Mouse (Mus musculus) cerebellum, postnatal 10 days (tissue): ENCODE data around the gene Gm20388.

ENCODE experiments used
- DNase-seq, 2 experiments: peaks; one replicate each; pipeline ENCODE4 v3.0.0; 2021; ENCODE audit warnings: mixed read lengths in 2 of 2

Gm20388 gene

DNA sequence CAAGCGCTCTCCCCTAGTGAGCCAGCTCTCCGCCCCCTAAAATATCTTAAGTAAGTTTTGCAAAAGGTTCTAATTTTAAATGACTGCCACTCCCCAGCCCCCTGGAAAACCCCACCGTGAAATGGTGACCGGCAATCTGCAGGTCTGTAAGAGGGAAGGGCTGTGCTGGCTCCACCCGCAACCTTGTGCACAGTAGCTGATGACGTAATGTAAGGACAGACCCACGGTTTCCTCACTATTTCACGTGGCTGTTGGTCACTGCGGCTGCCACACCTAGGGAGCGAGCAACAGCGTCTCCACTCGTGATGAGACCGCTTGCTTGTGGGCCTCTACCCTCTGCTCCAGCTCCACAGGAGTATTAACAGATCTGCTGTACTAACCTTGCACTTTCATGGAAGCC is 1895.5 kb downstream of the Gm20388 start:
- DNase-seq: no peak

DNA sequence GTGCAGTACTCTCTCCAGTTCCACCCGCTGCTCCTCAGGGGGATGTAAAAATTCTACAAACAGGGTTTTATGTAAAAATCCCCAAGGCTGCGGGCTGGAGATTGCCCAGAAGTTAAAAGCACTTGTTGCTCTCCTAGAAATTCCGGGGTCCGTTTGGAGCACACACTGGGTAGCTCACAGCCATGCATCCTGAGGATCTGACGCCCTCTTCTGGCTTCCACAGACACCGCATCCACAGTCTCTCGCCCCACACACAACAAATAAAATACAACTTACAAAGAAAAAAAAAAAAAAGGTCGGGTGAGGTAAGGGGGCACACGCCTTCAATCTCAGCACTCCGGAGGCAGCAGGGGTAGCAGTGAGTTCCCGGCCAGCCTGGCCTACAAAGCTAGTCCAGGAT is 1897.4 kb downstream of the Gm20388 start:
- DNase-seq: no peak

DNA sequence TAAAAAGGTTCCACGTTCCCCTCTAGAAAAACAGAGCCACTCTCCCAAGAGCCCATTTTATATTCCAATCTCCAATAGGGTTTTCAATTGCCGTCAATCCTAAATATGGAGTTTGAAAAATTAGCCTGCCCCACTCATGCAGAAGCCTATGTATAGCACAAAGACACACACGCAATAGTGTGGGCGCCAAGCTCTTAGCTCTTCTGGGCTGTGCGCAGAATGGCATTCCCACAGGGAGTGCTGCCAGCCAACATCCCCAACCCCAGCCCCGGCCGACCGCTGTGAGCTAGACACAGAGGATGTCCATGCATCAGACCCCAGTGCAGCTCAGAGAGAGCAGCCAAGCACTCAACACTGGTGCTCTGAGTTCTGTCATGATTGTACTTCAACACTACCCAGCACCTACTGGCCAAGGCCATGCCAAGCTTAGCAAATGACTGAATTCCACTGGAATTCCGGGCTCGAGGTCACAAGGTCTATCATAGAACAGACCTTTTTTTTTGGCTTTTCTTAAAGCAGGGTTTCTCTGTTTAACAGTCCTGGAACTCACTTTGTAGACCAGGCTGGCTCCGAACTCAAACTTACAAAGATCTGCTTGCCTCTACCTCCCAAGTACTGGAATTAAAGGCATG is 1899.0 kb downstream of the Gm20388 start:
- no peak for DNase-seq

DNA sequence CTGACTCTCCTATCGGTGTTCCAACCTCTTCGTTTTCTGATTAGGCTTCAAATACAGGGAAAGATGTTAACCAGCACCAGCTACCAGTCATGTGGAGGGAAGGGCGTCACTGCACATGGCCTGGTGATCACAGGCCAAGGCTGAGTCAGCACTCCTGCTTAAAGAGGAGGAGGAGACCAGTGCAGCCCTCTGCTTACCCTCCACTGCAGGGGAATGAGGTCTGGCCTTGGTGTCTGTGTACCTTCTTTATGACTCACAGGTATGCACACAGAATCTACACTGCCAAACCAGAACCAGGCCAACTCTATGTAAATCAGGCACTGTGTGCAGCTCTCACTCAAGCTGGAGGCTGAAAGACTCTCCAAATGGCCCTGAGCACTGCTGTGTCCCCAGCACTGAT is 1900.9 kb downstream of the Gm20388 start:
- DNase-seq: no peak

DNA sequence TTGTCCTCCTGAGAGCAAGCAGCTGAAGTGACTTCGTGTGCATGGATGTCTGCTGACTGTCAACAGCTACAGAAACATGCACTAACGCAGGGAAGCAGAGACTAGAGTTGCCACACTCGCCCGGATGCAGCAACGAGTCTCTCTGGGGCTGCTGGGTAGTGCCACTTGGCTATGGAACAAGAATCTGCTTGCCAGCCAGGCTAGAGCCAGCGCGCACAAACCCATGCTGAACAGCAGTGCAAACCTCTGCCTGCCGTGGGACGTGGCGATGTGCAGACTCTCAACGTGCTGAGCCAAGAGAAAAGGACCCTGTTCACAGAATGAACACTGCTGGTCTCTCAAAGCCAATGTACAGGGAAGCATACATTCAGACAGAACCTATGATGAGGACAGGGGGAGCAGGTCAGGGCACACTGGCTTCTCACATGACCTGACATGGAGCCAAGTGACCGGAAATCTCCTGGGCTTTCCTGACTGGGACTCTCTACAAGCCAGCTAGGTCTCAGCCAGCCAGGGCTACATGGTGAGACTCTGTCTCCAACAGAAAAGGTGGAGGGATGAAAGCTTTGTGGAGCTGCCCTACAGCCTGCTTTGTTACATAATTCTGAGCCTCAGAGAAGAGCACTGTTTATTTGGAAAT is 1901.4 kb downstream of the Gm20388 start:
- DNase-seq: no peak

DNA sequence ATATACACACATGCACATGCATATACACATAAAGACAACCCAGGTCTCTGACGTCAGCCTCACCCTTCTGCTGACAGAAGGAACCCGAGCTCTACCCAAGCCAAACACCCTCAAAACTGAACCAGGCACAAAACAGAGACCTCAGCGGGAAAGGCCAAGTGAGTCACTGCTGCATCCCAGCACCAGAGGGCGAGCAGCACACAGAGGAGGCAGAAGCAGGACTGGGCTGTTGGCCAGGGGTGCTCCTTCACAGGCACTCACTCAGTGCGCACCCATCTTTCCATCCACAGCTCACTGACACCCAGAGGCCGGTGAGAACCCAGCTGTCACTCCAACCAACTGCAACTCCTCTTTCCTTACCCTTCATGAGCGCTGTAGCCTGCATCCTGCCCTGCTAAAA is 1907.6 kb downstream of the Gm20388 start:
- no peak for DNase-seq

DNA sequence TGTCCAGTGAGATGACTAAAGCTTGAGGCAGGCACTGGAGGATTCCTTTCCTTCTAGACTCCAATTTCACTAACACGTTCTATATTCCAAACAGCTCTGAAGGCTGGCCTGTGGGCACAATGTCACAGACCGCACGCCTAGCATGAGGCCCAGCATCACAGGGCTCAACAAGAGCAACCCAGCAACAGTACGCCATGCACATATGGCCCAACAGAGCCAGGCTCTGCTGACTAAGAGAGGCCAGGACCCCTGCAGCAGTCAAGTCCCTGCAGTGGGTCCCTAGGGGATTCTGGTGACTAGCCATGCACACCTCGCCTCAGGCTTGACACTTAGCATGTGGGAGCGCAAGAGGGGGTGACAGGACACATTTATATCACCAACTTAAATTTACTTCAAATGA is 1910.2 kb downstream of the Gm20388 start:
- DNase-seq: no peak

DNA sequence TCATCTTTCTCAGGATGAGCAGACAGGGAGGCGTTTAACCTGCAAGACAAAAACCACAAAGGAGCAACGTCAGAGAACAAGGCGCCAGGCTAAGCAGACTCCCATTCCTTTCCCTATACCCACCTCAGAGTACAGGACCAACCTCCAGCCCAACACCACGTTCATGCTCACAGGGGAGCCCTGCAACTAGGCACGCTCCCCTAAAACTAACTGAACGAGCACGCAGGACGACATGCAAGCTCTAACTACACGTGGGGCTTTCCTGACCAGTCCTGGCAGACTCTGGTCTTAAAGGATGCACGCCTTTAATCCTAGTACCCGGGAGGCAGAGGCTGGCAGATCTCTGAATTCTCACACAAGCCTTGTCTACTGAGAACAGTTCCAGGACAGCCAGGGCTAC is 1910.7 kb downstream of the Gm20388 start:
- no peak for DNase-seq

DNA sequence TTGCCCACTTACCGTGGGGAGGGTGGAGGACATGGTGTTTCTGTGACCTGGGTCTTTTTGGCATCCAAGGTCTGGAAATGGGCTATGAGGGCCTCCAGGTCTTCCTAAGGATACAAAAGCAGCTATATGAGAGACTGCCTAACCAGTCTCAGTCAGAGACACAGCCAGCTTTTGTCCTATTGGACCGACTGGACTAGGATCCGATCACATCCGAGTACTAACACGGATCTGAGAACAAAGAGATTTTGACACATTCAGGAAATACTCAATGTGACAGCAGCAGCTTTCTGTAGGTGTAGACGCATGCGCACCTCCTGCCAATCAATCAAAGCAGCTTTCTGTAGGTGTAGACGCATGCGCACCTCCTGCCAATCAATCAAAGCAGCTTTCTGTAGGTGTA is 1911.1 kb downstream of the Gm20388 start:
- no peak for DNase-seq

DNA sequence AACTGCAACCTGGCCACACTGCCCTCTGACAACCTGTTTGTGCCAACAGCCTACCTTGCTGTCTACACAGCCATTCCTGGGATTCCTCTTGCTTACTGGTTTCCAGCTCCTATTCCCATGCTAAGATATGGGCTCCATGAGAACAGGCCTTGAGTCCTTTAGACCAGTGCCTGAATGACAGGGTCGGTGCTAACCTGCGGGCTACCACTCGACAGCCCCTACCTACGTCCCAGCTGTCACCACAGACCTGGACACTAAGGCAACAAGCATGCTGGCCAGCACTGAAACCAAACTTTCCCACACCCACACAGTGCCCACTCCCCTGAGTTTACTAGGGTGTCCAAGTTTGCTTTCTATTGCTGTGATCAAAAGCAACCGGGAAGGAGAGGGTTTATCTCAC is 1917.1 kb downstream of the Gm20388 start:
- no peak for DNase-seq

DNA sequence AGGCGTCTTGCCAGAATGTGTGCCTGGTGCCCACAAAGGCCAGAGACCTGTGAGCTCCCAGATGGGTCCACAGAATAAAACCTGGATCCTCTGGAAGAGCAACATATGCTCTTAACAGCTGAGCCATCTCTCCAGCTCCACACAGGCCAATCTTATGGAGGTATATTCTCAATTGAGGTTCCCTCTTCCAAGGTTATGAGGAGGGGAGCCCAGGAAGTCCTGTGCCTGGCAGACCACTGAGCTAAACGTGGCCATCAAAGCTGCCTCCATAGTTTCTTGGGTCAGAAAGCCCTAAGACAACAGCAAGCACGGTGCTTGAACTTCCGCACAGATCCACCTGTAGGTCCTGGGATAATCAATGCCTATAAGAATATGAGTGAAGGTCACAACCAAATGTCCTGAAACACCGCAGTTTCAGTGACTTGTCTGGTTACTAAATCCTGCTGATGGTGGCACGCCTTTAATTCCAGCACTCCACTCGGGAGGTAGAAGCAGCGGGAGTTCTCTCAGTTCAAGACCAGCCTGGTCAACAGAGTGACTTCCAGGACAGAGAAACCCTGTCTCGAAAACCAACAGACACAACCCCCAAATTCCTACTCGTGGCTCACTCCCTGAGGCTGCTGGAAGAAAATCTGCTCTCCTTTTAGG is 1917.9 kb downstream of the Gm20388 start:
- DNase-seq: no peak

DNA sequence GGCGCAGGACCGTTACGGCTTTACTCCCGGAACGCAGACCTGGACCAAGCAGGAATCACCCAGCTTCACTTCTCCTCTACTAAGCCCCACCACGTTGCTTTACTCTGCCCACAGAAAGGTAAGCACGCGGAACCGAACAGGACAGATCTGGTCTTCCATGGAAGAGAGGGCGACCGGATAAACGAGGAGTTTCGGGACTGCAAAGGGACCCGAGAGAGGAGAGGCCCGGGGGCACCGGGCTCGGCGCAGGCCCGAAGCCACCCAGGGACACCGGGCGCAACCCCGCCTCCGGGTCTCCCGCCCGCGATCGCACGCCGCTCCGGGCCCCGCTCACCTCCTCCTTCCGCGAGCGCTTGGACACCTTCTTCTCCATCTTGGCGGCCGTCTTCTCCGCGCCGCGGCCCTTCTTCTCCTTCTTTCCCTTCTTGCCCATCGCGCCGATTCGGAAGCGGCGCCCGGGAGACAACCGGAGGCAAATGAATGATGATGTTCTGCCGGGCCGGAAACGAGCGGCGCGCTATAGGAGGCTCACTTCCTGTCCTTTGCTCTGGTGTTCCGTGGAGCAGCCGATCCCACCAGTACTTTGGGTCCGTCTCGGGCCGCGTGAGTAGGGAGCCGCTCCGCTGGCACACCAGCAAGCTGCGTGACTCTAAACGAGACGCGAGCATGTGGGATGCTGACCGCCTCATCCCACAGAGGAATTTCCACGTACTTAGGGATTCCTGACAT is 1918.6 kb downstream of the Gm20388 start, which contains the start of gene Klhdc4:
TSS of gene Klhdc4 (minus strand) at position 522 of the 729 bp plus-strand sequence.
- peak; percentile 90 to 92 for DNase-seq

DNA sequence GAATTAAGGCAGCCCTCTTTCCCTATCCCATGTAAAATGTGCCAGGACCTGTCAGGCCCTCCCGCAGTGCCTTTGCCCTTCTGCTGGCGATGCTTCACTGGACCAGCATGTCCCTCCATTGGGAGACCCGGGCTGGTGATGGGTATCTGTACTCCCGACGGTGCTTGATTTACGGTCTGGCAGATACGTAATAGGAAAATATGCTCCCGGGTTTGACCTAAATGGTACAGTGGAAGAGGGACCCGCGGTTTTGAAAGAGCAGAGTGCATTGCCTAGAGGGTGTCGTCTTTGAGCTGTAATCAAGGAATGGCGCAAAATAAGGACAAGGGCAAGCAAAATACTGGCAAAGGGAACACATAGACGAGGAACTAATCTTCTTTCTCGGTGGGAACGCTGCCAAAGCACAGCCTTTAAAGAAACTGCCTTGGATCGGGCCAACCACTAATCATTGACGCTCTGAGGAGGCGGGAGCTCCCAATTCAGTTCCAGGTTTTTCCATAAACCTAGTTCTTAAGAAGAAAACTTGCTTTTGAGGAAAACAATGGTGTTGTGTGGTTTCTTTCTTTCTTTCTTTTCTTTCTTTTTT is 1919.2 kb downstream of the Gm20388 start:
- no peak for DNase-seq

DNA sequence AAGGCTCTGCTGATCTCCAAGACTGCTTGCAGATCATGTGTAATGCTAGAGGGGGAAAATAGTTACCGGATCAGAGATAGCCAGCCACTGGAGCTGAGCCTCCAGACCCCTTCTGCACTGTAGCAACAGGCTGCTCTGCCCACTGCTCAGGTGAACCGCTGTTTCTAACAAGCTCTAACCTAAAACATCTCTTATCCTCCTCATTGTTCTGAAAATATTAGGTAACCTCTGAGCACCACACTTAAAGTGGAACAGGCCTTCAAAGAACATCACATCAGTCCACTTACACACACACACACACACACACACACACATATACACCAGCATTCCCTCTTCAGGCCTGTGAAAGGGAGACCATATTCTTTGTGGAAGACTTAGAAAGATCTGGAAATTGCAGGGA is 1921.4 kb downstream of the Gm20388 start:
- no peak for DNase-seq

DNA sequence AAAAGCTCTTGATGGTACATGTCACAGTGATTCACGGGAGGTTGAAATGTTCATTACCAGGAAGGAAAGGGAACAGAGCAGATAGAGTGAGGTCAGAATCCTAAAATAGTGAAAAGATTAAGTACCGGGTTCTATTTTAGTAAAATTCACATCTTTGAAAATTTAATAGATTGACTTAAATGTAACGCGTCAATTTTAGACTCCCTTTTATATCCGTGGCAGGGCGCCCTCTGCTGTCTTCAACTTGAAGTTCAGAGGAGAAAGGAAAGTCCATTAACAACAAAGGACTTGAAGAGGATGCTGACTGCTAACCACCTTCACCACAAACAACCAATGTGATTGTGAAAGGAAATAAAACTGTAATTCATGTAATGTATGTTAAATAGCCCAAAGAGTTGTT is 1921.9 kb downstream of the Gm20388 start:
- peak; percentile 88 for DNase-seq

DNA sequence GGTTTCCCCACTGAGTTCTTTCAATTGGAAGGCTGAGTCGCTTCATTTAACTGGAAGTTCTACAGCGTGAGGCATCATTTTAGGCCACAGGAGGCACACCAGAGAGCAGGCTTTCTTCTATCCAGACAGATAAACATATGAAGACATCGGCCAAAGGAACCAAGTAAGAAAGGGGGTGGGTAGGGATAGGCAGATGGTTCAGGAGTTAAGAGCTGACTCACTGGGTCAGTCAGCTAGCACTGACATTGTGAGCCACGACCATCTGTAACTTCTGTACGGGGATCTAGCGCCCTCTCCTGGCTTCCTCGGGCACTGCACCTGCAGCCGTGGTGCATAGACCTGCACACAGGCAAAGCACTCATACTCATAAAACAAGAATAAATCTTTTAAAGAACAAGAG is 1930.6 kb downstream of the Gm20388 start:
- DNase-seq: peak; percentile 93 to 96

DNA sequence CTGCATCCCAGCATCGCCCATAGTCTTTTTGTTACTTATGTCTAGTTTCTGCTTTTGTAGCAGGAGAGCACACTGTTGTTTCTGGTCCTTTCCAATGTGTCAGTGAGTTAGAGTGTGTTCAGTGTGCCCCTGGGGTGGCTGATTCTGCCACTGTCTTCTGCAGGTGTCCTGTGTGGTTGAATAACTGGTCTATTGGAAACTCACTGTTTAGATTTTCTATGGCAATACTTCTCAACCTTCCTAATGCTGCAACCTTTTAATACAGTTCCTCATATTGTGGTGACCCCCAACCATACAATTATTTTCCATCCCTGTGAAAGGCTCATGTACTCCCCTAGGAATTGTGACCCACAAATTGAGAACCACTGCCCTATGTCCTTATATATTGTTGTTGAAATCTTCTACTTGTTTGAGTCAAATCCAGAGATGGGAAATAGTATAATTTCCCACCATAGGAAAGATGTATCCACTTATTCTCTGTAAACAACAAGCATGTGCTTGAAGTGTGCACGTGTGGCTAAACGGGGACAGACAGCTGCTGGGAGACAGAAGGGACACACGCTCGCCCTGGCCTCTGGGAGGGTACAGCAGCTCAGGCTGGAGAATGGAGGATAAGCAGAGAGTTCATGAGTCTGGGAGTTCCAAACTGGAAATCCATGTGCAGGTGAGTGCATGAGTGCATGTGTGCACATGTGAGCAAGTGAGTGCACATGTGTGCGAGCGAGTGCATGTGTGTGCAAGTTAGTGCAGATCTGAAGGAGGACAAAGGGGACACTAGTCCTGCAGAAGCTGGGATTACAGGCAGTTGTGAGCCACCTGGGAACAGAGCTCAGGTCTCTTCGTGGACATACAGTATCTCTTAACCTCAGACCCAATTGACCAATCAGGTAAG is 1931.7 kb downstream of the Gm20388 start:
- no peak for DNase-seq

DNA sequence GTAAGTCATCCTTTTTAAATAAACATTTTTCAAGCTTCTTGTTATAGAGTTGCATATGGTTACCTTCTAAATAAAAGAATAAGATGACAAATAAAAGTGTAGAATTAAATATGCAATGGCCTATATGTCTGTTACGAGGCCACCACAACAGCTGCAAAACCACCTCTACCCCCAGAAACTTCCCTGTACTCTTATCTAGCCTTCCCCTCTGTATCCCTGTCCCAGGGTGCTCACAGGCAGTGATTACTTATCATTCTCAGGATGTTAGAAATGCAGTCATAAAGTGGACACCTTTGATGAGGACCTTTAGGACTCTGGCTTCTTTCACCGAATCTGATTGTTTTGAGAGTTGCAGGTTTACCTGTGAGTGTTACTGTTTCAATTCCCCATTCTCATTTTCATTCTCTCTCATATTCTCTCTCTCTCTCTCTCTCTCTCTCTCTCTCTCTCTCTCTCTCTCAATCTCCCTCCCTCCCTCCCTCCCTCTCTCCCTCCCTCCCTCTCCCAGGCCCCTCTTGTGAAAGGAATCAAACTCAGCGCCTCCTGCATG is 1932.6 kb downstream of the Gm20388 start:
- DNase-seq: no peak

DNA sequence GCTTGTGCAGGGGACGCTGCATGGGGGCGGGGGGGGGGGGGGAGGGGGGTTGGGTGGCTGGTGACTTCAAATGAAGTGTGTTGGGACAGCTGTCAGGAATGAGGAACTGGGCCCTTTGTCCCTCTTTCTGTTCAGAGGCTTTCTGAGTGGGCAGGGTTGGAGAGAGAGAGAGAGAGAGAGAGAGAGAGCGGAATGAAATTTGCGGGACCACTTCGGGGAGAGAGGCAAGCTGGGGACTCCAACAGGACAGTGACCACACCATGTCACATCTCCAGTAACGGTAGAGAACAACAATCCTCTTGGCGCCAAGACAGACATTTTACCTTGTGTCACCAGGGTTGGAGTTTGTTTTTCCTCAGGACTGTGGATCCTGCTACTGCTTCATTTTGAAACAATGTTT is 1934.1 kb downstream of the Gm20388 start:
- no peak for DNase-seq

DNA sequence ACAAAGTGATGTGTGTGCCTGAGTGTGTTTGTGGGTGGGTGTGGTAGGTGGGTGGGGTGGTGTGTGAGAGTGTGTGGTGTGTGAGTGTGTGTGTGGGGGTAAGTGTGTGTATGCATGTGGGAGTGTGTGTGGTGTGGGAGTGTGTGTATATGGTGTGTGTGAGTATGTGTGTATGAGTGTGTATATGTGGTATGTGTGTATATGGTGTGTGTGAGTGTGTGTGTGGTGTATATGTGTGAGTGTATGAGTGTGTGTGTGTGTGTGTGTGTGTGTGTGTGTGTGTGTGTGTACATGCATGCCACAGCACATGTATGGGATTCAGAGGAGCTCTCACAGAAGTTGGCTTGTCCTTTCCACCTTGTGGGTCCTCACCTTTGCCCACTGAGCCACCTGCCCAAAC is 1936.2 kb downstream of the Gm20388 start:
- DNase-seq: no peak

DNA sequence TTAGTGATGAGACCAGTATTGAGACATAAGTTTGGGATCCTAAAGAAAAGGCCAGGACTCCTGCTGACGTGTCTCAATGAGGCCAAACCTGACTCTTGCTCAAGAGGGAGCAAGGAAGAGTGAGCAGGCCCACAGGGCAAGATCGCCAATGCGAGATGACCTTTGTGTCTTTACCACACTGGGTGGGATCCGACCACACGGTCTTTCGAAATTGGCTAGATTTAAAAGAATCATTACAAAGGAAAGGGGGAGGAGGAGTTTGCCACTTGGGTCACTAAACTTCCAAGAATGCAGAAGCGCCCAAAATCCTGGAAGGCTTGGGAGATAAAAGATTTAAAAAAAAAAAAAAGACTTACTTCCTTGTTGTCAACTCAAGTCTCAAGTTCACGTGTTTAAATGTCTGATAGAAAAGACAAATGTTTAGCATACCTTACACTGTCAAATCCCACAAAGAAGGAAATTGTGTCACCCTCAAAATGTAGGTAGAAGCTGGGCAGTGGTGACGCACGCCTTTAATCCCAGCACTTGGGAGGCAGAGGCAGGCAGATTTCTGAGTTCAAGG is 1936.7 kb downstream of the Gm20388 start:
- DNase-seq: no peak

DNA sequence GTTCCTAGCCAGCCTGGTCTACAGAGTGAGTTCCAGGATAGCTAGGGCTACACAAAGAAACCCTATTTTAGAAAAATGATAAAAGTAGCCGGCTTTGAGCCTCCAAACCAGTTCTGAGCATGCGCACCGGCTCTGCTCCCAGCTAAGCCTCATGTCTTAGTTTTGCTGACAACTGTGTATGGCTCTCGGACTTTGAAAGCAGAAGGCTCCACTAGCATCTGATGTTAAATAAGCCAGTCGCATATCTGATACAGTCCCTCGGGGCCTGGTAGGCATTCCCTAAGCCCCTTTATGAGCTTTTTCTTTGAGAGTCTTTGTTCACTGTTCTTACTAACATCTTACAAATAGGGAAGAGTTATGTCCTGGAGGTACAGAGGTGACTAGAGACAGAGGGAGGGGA is 1937.3 kb downstream of the Gm20388 start:
- no peak for DNase-seq
